Mouse (Mus musculus): ENCODE measurements around the gene Rnf19b.

The Rnf19b gene

GRCm38 (mm10) chr4:129120520-129121445 is 62.7 kb downstream of the Rnf19b start:
- peak; percentile 69 to 72 for DNase-seq

- DNase-seq: peak; percentile 55 to 59
Observed at GRCm38 (mm10) chr4:129121569-129122086, 63.6 kb downstream of the Rnf19b start, which contains the start of gene Hpca. TSS of gene Hpca (minus strand) at chr4:129122036.

GRCm38 (mm10) chr4:129122107-129122506 is 64.0 kb downstream of the Rnf19b start:
- DNase-seq: peak in 1 of 2 experiments; percentile 43

- DNase-seq: peak; percentile 56 to 68
Observed at GRCm38 (mm10) chr4:129122719-129123118, 64.6 kb downstream of the Rnf19b start.

- DNase-seq: peak; percentile 85 to 92
Observed at GRCm38 (mm10) chr4:129124652-129125146, 66.6 kb downstream of the Rnf19b start.

GRCm38 (mm10) chr4:129125736-129126451 is 67.8 kb downstream of the Rnf19b start:
- peak; percentile 89 to 92 for DNase-seq

- no peak for DNase-seq
Observed at GRCm38 (mm10) chr4:129128582-129129338, 70.7 kb downstream of the Rnf19b start.

- DNase-seq: no peak
Observed at GRCm38 (mm10) chr4:129129387-129129786, 71.3 kb downstream of the Rnf19b start.

- DNase-seq: peak; percentile 78 to 87
Observed at GRCm38 (mm10) chr4:129130149-129130548, 72.1 kb downstream of the Rnf19b start.

GRCm38 (mm10) chr4:129130755-129131303 is 72.8 kb downstream of the Rnf19b start:
- no peak for DNase-seq

GRCm38 (mm10) chr4:129134799-129135585 is 76.9 kb downstream of the Rnf19b start:
- DNase-seq: peak; percentile 95 to 97
